In genomic region chr3:112345866-112346265, GRCm38 (mm10) we compare ENCODE assay signal across 19 mouse cellular contexts.
DNase-seq lines count a peak whose midpoint lies in the region; ATAC-seq and TF ChIP-seq lines count a peak whose summit lies in the region.
"Had no signal": no experiment of that assay in that cellular context is flagged by ENCODE, and none has a peak within 500 bp of the region (broad histone marks: within the 10 kb centered on the region; RNA-seq: fewer than 3 reads in every experiment).

No protein-coding gene starts in this region.

- DNase-seq in forebrain, embryonic 14.5 days (ENCODE audit: low spot score), result peak; percentile 46
- DNase-seq in kidney, adult 9 months, result peak; percentile 20
- DNase-seq in MEL (ENCODE audit: low read depth, low spot score), result peak; percentile 2
- DNase-seq in brain, adult 2 months (ENCODE audit: low read depth, low spot score), result peak; percentile 8
- DNase-seq in heart, postnatal 4 days, result no peak
- DNase-seq: adrenal gland, adult 8-10 months; adrenal gland, postnatal 36 days; cerebellum, adult 18-20 months; cerebellum, adult 9-11 months; gastrocnemius, adult 2 months; gastrocnemius, postnatal 25 days had no signal

- TF ChIP-seq POLR2A in MEL (IDR thresholded peaks at IDR 0.05; ENCODE audit: control insufficient read depth in 1 of 2, insufficient read depth in 1 of 2, low read depth in 1 of 2, low read length in 2 of 2, poor library complexity in 1 of 2), result no peak

- ATAC-seq in forebrain, embryonic 14.5 days, result no peak
- no peak for ATAC-seq in forebrain, embryonic 16.5 days
- ATAC-seq in kidney, embryonic 15.5 days (replicated peaks; ENCODE audit: low FRiP score), result no peak
- ATAC-seq: intestine, embryonic 16.5 days had no signal

- no peak overlapping the region for H3K27ac ChIP-seq in forebrain, embryonic 14.5 days (ENCODE audit: low read depth, low read length)
- no peak overlapping the region for H3K27ac ChIP-seq in forebrain, embryonic 16.5 days (ENCODE audit: low read length)
- no peak overlapping the region for H3K27ac ChIP-seq in kidney, embryonic 15.5 days
- H3K27ac ChIP-seq in MEL (ENCODE audit: control insufficient read depth, low read depth, low read length), result no peak overlapping the region
- H3K27ac ChIP-seq: embryonic facial prominence, embryonic 12.5 days; forebrain, embryonic 12.5 days; gastrocnemius, adult 2 months; hindbrain, embryonic 12.5 days had no signal

- no peak for TF ChIP-seq EP300 in MEL (IDR thresholded peaks at IDR 0.05; ENCODE audit: low read depth in 1 of 2, low read length in 2 of 2)

- no peak for TF ChIP-seq CTCF in MEL (IDR thresholded peaks at IDR 0.05 in 2 of 3, conservative IDR thresholded peaks at IDR 0.05 in 1 of 3; ENCODE audit: control insufficient read depth in 1 of 3, insufficient read depth in 1 of 3, low read depth in 2 of 3, low read length in 3 of 3, poor library complexity in 1 of 3, severe bottlenecking in 1 of 3)

- H3K36me3 ChIP-seq in forebrain, embryonic 14.5 days (ENCODE audit: control insufficient read depth, insufficient read depth, low read length), result no peaks in the 10 kb centered on the region
- H3K36me3 ChIP-seq in forebrain, embryonic 16.5 days (ENCODE audit: control insufficient read depth, insufficient read depth), result no peaks in the 10 kb centered on the region
- no peaks in the 10 kb centered on the region for H3K36me3 ChIP-seq in kidney, embryonic 15.5 days
- H3K36me3 ChIP-seq in MEL (ENCODE audit: control insufficient read depth in 1 of 2, insufficient read depth in 2 of 2, low read length in 2 of 2), result no peaks in the 10 kb centered on the region
- H3K36me3 ChIP-seq: embryonic facial prominence, embryonic 12.5 days; forebrain, embryonic 12.5 days; heart, embryonic 12.5 days; hindbrain, embryonic 12.5 days had no signal

- no peaks in the 10 kb centered on the region for H3K9me3 ChIP-seq in forebrain, embryonic 14.5 days (replicated peaks; ENCODE audit: control insufficient read depth, low read length)
- no peaks in the 10 kb centered on the region for H3K9me3 ChIP-seq in forebrain, embryonic 16.5 days (ENCODE audit: control insufficient read depth, low read length)
- H3K9me3 ChIP-seq in kidney, embryonic 15.5 days (replicated peaks), result no peaks in the 10 kb centered on the region
- H3K9me3 ChIP-seq in MEL (replicated peaks; ENCODE audit: insufficient read depth, low read length), result no peaks in the 10 kb centered on the region
- H3K9me3 ChIP-seq: embryonic facial prominence, embryonic 12.5 days; forebrain, embryonic 12.5 days; hindbrain, embryonic 12.5 days had no signal

- 69% methylated on average over 2 of the region's 2 CpGs for WGBS in forebrain, embryonic 14.5 days
- 54% methylated on average over 2 of the region's 2 CpGs for WGBS in forebrain, embryonic 16.5 days
- 83% methylated on average over 2 of the region's 2 CpGs for WGBS in kidney, embryonic 15.5 days

- no peak for TF ChIP-seq RAD21 in MEL (IDR thresholded peaks at IDR 0.05; ENCODE audit: low read depth, low read length)

- no peaks in the 10 kb centered on the region for H3K27me3 ChIP-seq in forebrain, embryonic 14.5 days (replicated peaks; ENCODE audit: control insufficient read depth, insufficient read depth, low read length)
- H3K27me3 ChIP-seq in forebrain, embryonic 16.5 days (replicated peaks; ENCODE audit: control insufficient read depth, insufficient read depth, low read length), result no peaks in the 10 kb centered on the region
- H3K27me3 ChIP-seq in kidney, embryonic 15.5 days, result no peaks in the 10 kb centered on the region
- no peaks in the 10 kb centered on the region for H3K27me3 ChIP-seq in MEL (ENCODE audit: control insufficient read depth in 1 of 2, insufficient read depth in 2 of 2, low read length in 2 of 2)
- H3K27me3 ChIP-seq: CH12.LX; embryonic facial prominence, embryonic 12.5 days; forebrain, embryonic 12.5 days; heart, embryonic 12.5 days; hindbrain, embryonic 12.5 days had no signal

- H3K4me2 ChIP-seq in forebrain, embryonic 14.5 days (ENCODE audit: low read length), result no peak overlapping the region
- no peak overlapping the region for H3K4me2 ChIP-seq in forebrain, embryonic 16.5 days (ENCODE audit: low read length)
- H3K4me2 ChIP-seq in kidney, embryonic 15.5 days, result no peak overlapping the region
- H3K4me2 ChIP-seq: embryonic facial prominence, embryonic 12.5 days; forebrain, embryonic 12.5 days; heart, embryonic 12.5 days; hindbrain, embryonic 12.5 days had no signal

- no peak overlapping the region for H3K9ac ChIP-seq in forebrain, embryonic 14.5 days (ENCODE audit: low read length)
- H3K9ac ChIP-seq in forebrain, embryonic 16.5 days (replicated peaks; ENCODE audit: low read depth, low read length), result no peak overlapping the region
- H3K9ac ChIP-seq in kidney, embryonic 15.5 days, result no peak overlapping the region
- no peak overlapping the region for H3K9ac ChIP-seq in MEL (ENCODE audit: control insufficient read depth, low read depth, low read length, poor library complexity, severe bottlenecking)
- H3K9ac ChIP-seq: embryonic facial prominence, embryonic 12.5 days; forebrain, embryonic 12.5 days; heart, embryonic 12.5 days; hindbrain, embryonic 12.5 days had no signal

- no peaks in the 10 kb centered on the region; the same call in 1 of the 2 replicates for H3K79me2 ChIP-seq in MEL (ENCODE audit: control insufficient read depth, insufficient read depth, low read length, poor library complexity)

- H3K4me3 ChIP-seq in forebrain, embryonic 14.5 days (ENCODE audit: low read depth, low read length), result no peak overlapping the region
- no peak overlapping the region for H3K4me3 ChIP-seq in forebrain, embryonic 16.5 days (replicated peaks; ENCODE audit: low read length)
- no peak overlapping the region for H3K4me3 ChIP-seq in kidney, embryonic 15.5 days (replicated peaks)
- no peak overlapping the region for H3K4me3 ChIP-seq in MEL (ENCODE audit: control insufficient read depth in 1 of 2, insufficient read depth in 1 of 2, low read depth in 2 of 2, low read length in 2 of 2)
- H3K4me3 ChIP-seq: embryonic facial prominence, embryonic 12.5 days; forebrain, embryonic 12.5 days; gastrocnemius, adult 2 months; heart, embryonic 12.5 days; hindbrain, embryonic 12.5 days had no signal

- no peaks in the 10 kb centered on the region for H3K4me1 ChIP-seq in forebrain, embryonic 14.5 days (ENCODE audit: control insufficient read depth, insufficient read depth, low read length)
- no peaks in the 10 kb centered on the region for H3K4me1 ChIP-seq in forebrain, embryonic 16.5 days (replicated peaks; ENCODE audit: control insufficient read depth, insufficient read depth, low read length)
- H3K4me1 ChIP-seq in kidney, embryonic 15.5 days, result no peaks in the 10 kb centered on the region
- H3K4me1 ChIP-seq in MEL (ENCODE audit: control insufficient read depth in 1 of 2, insufficient read depth in 2 of 2, low read length in 2 of 2), result no peaks in the 10 kb centered on the region
- H3K4me1 ChIP-seq: embryonic facial prominence, embryonic 12.5 days; forebrain, embryonic 12.5 days; heart, embryonic 12.5 days; hindbrain, embryonic 12.5 days had no signal

TF ChIP-seq in MEL, 35 proteins besides CTCF, POLR2A, EP300 and RAD21:
- TF ChIP-seq E2F4 (IDR thresholded peaks at IDR 0.05; ENCODE audit: borderline replicate concordance, low read depth, low read length) (no peak), GABPA (IDR thresholded peaks at IDR 0.05; ENCODE audit: low read depth, low read length) (no peak), MXI1 (IDR thresholded peaks at IDR 0.05; ENCODE audit: low read depth, low read length) (no peak), POLR2AphosphoS5 (IDR thresholded peaks at IDR 0.05; ENCODE audit: borderline replicate concordance, low read depth, low read length) (no peak), CHD2 (IDR thresholded peaks at IDR 0.05; ENCODE audit: low read length) (no peak)
